Mouse (Mus musculus): Measurements from ENCODE around the gene Capg.
A peak's percentile ranks its signal among the peaks of the same experiment; 100 is the strongest.

Gene Capg

GRCm38 (mm10) chr6:72544283-72544987 is at the start of gene Capg:
Capg (plus strand) TSS chr6:72544391.
- DNase-seq (ENCODE audit: extremely low spot score): no peak

- no peak for DNase-seq (ENCODE audit: extremely low spot score)
Observed at GRCm38 (mm10) chr6:72498950-72499349, 45.2 kb upstream of the Capg start.

- DNase-seq (ENCODE audit: extremely low spot score): no peak
Observed at GRCm38 (mm10) chr6:72503309-72503708, 40.9 kb upstream of the Capg start.

- DNase-seq (ENCODE audit: extremely low spot score): no peak
Observed at GRCm38 (mm10) chr6:72503939-72504338, 40.3 kb upstream of the Capg start.

DNA sequence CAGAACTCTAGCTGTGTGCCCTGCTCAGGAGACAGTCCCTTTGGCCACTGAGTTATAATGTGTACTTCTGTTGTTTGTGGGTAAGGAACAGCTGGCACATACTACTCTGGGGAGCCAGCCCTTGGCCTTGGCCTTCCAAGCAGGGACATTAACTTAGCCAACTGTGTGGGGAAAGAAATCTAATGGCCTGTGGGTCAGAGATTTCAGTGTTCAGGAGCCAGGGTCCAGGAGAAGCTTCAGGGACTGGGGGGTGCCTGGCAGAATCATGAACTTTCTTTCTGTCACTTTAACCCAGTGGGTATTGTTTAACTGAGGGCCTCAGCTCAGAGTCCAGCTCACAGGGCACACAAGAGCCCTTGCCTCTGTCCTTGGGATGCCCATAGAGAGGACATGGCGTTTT is 38.1 kb upstream of the Capg start:
- no peak for DNase-seq (ENCODE audit: extremely low spot score)

- DNase-seq (ENCODE audit: extremely low spot score): no peak
Observed at GRCm38 (mm10) chr6:72508596-72508995, 35.6 kb upstream of the Capg start.

GRCm38 (mm10) chr6:72509872-72510435 is 34.2 kb upstream of the Capg start:
- DNase-seq (ENCODE audit: extremely low spot score): no peak

DNA sequence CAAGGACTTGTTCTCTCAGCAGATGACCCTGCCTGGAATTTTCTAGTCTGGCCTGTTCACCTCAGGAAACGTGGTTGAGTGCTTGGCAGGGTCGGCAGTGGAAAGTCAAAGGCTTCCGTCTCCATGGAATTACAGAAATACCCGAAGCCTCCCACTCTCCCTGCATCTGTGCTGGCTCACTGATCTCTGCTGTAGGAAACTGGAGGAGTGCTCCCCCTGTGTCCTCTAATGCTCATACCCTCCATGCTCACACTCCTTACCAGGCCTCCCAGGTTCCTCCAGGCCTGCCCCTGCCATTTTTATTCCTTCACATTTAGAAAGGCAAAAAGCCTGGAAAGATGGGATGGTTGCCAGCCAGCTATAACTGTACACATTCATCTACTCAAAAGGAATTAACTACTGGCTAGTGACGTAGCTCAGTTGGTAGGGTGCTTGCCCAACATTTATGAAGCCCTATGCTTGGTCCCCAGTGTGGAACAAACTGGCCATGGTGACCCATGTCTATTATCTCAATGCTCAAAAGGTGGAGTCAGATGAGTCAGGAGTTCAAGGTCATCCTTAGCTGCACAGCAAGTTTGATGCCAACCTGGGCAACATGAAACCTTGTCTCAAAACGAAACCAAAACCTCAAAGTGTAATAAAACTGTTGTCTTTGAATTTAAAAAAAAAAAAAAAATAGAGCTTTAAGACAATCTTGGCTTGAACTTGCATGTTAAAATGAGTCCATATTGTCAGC is 33.3 kb upstream of the Capg start:
- DNase-seq (ENCODE audit: extremely low spot score): no peak

- DNase-seq (ENCODE audit: extremely low spot score): peak; percentile 86
Observed at GRCm38 (mm10) chr6:72512386-72513070, 31.7 kb upstream of the Capg start.

DNA sequence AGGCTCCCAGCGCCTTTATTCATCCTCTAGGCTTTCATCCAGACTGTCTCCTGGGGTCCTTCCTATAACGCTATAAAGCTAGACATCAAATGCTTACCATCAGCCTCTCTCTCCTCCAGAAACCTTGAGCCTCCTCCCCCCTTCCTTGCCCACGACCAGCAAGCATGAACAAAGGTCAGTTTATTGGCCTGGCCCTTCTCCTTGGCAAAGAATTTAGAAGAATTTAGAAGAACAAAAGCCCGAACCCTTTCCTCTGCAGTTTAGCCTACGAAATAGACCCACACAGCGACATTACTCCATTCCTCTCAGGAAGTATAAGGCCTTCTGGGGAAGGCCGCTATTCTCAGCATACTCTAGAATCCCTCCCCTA is 31.1 kb upstream of the Capg start:
- DNase-seq (ENCODE audit: extremely low spot score): no peak

GRCm38 (mm10) chr6:72515644-72516043 is 28.5 kb upstream of the Capg start:
- no peak for DNase-seq (ENCODE audit: extremely low spot score)

- DNase-seq (ENCODE audit: extremely low spot score): no peak
Observed at GRCm38 (mm10) chr6:72518842-72519241, 25.3 kb upstream of the Capg start.

GRCm38 (mm10) chr6:72519303-72519702 is 24.9 kb upstream of the Capg start:
- no peak for DNase-seq (ENCODE audit: extremely low spot score)

DNA sequence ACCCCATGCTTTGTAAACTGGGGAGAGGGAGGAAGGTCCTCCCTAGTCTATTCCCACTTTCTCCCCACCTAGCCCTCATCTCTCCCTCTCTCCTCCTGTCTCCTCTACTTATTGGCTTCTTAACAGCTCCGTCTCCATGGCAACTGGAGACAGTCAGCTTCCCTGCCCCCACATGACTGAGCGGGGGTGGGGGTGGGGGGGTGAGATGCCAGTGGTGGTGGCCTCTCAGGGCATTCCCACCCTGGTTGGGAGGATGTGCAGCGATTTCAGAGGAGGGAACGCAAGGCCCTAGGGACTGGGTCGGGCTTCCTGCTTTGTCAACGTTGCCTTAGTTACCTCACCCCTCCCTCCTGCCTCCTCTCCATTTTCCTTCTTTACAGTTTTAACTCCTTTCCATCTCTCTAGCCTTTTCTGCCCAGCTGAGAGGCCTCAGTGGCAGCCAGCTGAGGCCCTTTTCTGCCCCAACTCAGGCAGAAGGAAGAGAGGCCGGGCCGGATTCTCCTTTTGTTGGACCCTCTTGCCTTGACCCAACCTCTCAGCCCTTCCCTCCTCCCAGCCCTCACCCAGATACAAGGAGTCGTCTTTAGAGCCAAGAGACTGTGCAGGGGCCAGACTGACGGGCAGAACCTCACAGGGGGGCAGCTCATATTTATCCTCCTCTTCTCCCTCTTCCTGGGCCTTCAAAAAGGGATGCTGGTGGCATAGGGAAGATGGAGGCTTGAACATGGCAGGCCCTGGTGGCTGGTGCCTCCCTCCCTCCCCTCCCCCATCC is 24.1 kb upstream of the Capg start:
- peak; percentile 74 for DNase-seq (ENCODE audit: extremely low spot score)

GRCm38 (mm10) chr6:72520904-72521303 is 23.3 kb upstream of the Capg start:
- no peak for DNase-seq (ENCODE audit: extremely low spot score)

GRCm38 (mm10) chr6:72521607-72522006 is 22.6 kb upstream of the Capg start, which contains the start of gene Sh2d6:
Sh2d6 (minus strand) TSS chr6:72521707.
- no peak for DNase-seq (ENCODE audit: extremely low spot score)

GRCm38 (mm10) chr6:72522288-72522687 is 21.9 kb upstream of the Capg start:
- DNase-seq (ENCODE audit: extremely low spot score): no peak

DNA sequence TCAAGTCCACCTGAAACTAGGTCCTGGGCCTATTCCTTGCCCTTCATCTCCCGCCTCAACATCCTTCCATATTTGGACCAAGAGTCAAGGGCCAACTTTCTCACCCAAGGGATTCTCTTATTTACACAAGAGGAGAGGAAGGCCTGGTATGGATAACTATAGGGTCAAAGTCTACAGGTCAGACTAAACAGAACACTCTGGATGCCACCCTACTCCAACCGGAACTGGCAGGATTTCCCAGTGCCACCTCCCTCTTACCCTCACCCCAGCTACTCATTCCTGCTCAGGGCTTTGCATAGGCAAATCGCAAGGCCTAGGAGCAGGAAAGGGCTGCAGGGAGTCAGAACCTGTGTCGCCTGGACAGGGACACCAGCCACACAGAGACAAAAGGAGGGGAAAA is 21.0 kb upstream of the Capg start:
- DNase-seq (ENCODE audit: extremely low spot score): no peak

DNA sequence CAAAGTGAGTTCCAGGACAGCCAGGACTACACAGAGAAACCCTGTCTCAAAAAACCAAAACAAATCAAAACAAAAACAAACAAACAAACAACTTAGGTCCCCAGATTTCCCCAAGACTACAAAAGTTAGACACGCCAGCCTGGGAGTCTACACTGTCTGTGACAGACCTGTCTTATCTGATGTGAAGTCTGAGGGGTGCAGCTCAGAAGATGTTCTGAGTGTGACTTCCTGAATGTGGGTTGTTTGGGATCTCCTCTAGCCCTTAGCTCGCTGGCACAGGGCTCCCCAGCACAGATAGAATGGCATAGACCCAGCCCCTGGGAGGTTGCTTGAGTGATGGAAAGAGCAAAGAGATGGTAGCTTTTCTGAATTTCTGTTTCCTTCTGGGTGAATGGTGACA is 20.0 kb upstream of the Capg start:
- DNase-seq (ENCODE audit: extremely low spot score): no peak

DNA sequence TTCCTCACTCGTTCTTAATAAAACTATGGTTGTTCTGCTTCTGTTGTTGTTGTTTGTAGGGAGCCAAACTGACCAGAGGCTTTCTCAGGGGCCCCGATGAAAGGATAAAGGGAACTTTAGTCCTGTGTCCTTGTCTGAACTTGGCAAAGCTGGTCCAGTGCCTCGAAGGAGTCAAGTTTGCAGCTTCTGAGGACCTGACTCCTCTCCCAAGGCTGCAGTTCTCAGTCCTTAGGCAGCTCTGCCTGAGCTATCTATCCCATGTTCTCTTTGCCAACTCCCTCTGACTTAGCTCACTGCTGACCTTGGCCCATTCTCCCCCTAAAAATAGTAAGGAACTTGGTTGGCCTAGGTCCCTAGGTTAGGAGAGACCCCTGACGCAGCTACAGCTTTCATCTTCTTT is 17.1 kb upstream of the Capg start:
- DNase-seq (ENCODE audit: extremely low spot score): no peak

- no peak for DNase-seq (ENCODE audit: extremely low spot score)
Observed at GRCm38 (mm10) chr6:72528410-72529151, 15.6 kb upstream of the Capg start.
